Mouse (Mus musculus) gastrocnemius, adult 8-10 months (tissue): ENCODE results near the gene Slc37a3. TPM values are rescaled to one million over a fixed set of nuclear protein-coding genes. Genes with fewer than 3 reads are reported as not detected.
"Not testable (repeated sequence)": the region's sequence is repeated elsewhere in the genome, so short reads cannot be mapped to it uniquely, and the experiment has no call there.

Source experiments
- DNase-seq, 2 experiments: peaks; one replicate each; pipeline ENCODE4 v3.0.0; 2022; ENCODE audit warnings: low spot score in 2 of 2
- total RNA-seq, 4 experiments: library from RNA; stranded (reverse); gene quantifications; 2 replicates each; pipeline ENCODE4 v1.2.4; 2022

Slc37a3 gene
- total RNA-seq, 4 experiments from 2014 or later, result 12.1 to 18.0 (median 12.7) TPM

- DNase-seq, result no peak
These were observed 1.7 kb upstream of the Slc37a3 start for GRCm38 (mm10) chr6:39379224-39379623.

GRCm38 (mm10) chr6:39378161-39378835, 823 bp upstream of the Slc37a3 start:
- not testable (repeated sequence) for DNase-seq

GRCm38 (mm10) chr6:39376775-39377174, 700 bp downstream of the Slc37a3 start:
- no peak for DNase-seq

GRCm38 (mm10) chr6:39373301-39373955, 4.0 kb downstream of the Slc37a3 start:
- no peak for DNase-seq

- peak; percentile 4 to 12 for DNase-seq
These were observed 4.7 kb downstream of the Slc37a3 start for GRCm38 (mm10) chr6:39372727-39373126.

GRCm38 (mm10) chr6:39372042-39372441, 5.4 kb downstream of the Slc37a3 start:
- no peak for DNase-seq

- DNase-seq, result no peak
These were observed 7.8 kb downstream of the Slc37a3 start for GRCm38 (mm10) chr6:39369631-39370030.

GRCm38 (mm10) chr6:39362684-39363083, 14.8 kb downstream of the Slc37a3 start:
- no peak for DNase-seq

GRCm38 (mm10) chr6:39359207-39359606, 18.3 kb downstream of the Slc37a3 start:
- DNase-seq, result not testable (repeated sequence)

GRCm38 (mm10) chr6:39348946-39349345, 28.5 kb downstream of the Slc37a3 start:
- DNase-seq, result no peak

GRCm38 (mm10) chr6:39347880-39348814, 29.3 kb downstream of the Slc37a3 start:
- no peak for DNase-seq

GRCm38 (mm10) chr6:39346991-39347501, 30.4 kb downstream of the Slc37a3 start:
- DNase-seq, result no peak

- no peak for DNase-seq
These were observed 32.0 kb downstream of the Slc37a3 start for GRCm38 (mm10) chr6:39345430-39345829.

- peak; percentile 65 to 72 for DNase-seq
These were observed 33.5 kb downstream of the Slc37a3 start for GRCm38 (mm10) chr6:39344020-39344419.

- DNase-seq, result no peak
These were observed 35.7 kb downstream of the Slc37a3 start for GRCm38 (mm10) chr6:39341798-39342197.

- no peak for DNase-seq
These were observed 39.1 kb downstream of the Slc37a3 start for GRCm38 (mm10) chr6:39338359-39338758.

GRCm38 (mm10) chr6:39334873-39335272, 42.6 kb downstream of the Slc37a3 start:
- DNase-seq, result no peak

- DNase-seq, result no peak
These were observed 43.3 kb downstream of the Slc37a3 start for GRCm38 (mm10) chr6:39334224-39334623.

- no peak for DNase-seq
These were observed 45.3 kb downstream of the Slc37a3 start for GRCm38 (mm10) chr6:39331998-39332700.

- no peak for DNase-seq
These were observed 46.5 kb downstream of the Slc37a3 start for GRCm38 (mm10) chr6:39330981-39331380.

- no peak for DNase-seq
These were observed 57.2 kb downstream of the Slc37a3 start for GRCm38 (mm10) chr6:39320286-39320685.
